ENCODE assay signal across 18 mouse cellular contexts in genomic region chr11:50042345-50042997, GRCm38 (mm10). TPM values are rescaled to one million over a fixed set of nuclear protein-coding genes. Genes with fewer than 3 reads are reported as not detected.
DNase-seq lines count a peak whose midpoint lies in the region; ATAC-seq and TF ChIP-seq lines count a peak whose summit lies in the region.
"Had no signal": no experiment of that assay in that cellular context is flagged by ENCODE, and none has a peak within 500 bp of the region (broad histone marks: within the 10 kb centered on the region; RNA-seq: fewer than 3 reads in every experiment).

No protein-coding gene starts in this region.

- H3K27me3 ChIP-seq in liver, adult 2 months (ENCODE audit: control insufficient read depth, insufficient read depth, low read length), result no peaks in the 10 kb centered on the region
- H3K27me3 ChIP-seq in Patski, result no peaks in the 10 kb centered on the region
- no peaks in the 10 kb centered on the region for H3K27me3 ChIP-seq in liver, embryonic 13.5 days
- H3K27me3 ChIP-seq: hindbrain, embryonic 13.5 days; limb, embryonic 12.5 days had no signal

- no peak overlapping the region for H3K9ac ChIP-seq in liver, adult 2 months (ENCODE audit: low read depth, low read length)
- no peak overlapping the region for H3K9ac ChIP-seq in liver, embryonic 13.5 days
- H3K9ac ChIP-seq: hindbrain, embryonic 13.5 days; limb, embryonic 12.5 days; lung, embryonic 14.5 days had no signal

- no peaks in the 10 kb centered on the region for H3K36me3 ChIP-seq in liver, adult 2 months (ENCODE audit: control insufficient read depth, insufficient read depth, low read length)
- no peaks in the 10 kb centered on the region for H3K36me3 ChIP-seq in liver, embryonic 13.5 days
- H3K36me3 ChIP-seq: hindbrain, embryonic 13.5 days; limb, embryonic 12.5 days had no signal

- peak overlapping the region; percentile 36; the same call in 1 of the 2 replicates for H3K27ac ChIP-seq in liver, adult 2 months (replicated peaks; ENCODE audit: insufficient read depth, low read depth, low read length)
- H3K27ac ChIP-seq in liver, embryonic 13.5 days, result peak overlapping the region; percentile 48
- H3K27ac ChIP-seq: hindbrain, embryonic 13.5 days; limb, embryonic 12.5 days had no signal

- peaks cover 25% of the 10 kb centered on the region for H3K79me2 ChIP-seq in liver, adult 2 months (ENCODE audit: control insufficient read depth, insufficient read depth, low read length)

- peaks cover 10% of the 10 kb centered on the region for H3K4me1 ChIP-seq in liver, adult 2 months (ENCODE audit: control insufficient read depth, insufficient read depth, low read length)
- peaks cover 48% of the 10 kb centered on the region for H3K4me1 ChIP-seq in liver, embryonic 13.5 days (replicated peaks)
- H3K4me1 ChIP-seq: limb, embryonic 12.5 days had no signal

- WGBS in liver, adult 2 months, result 42% methylated on average over 4 of the region's 4 CpGs
- WGBS in liver, embryonic 13.5 days (ENCODE audit: insufficient replicate concordance), result 22% methylated on average over 4 of the region's 4 CpGs

- CTCF ChIA-PET in Patski (lab: Charles Lee), result interaction anchor here (1.0 kb wide), 1 partner anchor 88 kb away, joined by 3 read pairs; no protein-coding TSS in a partner anchor

- TF ChIP-seq POLR2A in liver, adult 2 months (IDR thresholded peaks at IDR 0.05; ENCODE audit: extremely low read depth, insufficient read depth, low read length), result no peak

- no peak overlapping the region for H3K4me3 ChIP-seq in liver, adult 2 months (ENCODE audit: insufficient read depth, low read depth, low read length)
- no peak overlapping the region for H3K4me3 ChIP-seq in liver, embryonic 13.5 days (replicated peaks)
- H3K4me3 ChIP-seq: hindbrain, embryonic 13.5 days; limb, embryonic 12.5 days had no signal

- DNase-seq in liver, adult 2 months (ENCODE audit: extremely low read depth, low read depth, low spot score), result no peak
- DNase-seq in liver (no peak), Patski (ENCODE audit: low read depth, low spot score) (no peak)
- DNase-seq in liver, embryonic 13.5 days, result no peak
- DNase-seq in right cerebral cortex, postnatal 14 days, result no peak
- DNase-seq in right cerebral cortex, postnatal 36 days (ENCODE audit: low spot score in 2 of 2), result no peak
- no peak for DNase-seq in gastrocnemius, adult 8-10 months (ENCODE audit: low spot score in 2 of 2)
- DNase-seq: adrenal gland, postnatal 10 days; cerebellum, adult 8-10 months; gastrocnemius, postnatal 14 days; layer of hippocampus, adult 9-11 months; lung, embryonic 14.5 days; spleen, adult 18-20 months; thymus, postnatal 4 days had no signal

- no peak for TF ChIP-seq CTCF in liver, adult 2 months (IDR thresholded peaks at IDR 0.05; ENCODE audit: low read depth, low read length)
- no peak for TF ChIP-seq CTCF in Patski (IDR thresholded peaks at IDR 0.05)

- no peaks in the 10 kb centered on the region for H3K9me3 ChIP-seq in liver, embryonic 13.5 days (replicated peaks)
- H3K9me3 ChIP-seq: hindbrain, embryonic 13.5 days; limb, embryonic 12.5 days had no signal

- H3K4me2 ChIP-seq in liver, embryonic 13.5 days, result no peak overlapping the region
- H3K4me2 ChIP-seq: hindbrain, embryonic 13.5 days; limb, embryonic 12.5 days; lung, embryonic 14.5 days had no signal

- peak; percentile 21 for ATAC-seq in Patski
- ATAC-seq in liver, embryonic 13.5 days (ENCODE audit: low read depth), result no peak; the same call in 1 of the 2 replicates
- ATAC-seq: CD4-positive, CD25-positive, alpha-beta regulatory T cell, adult 4 months; midbrain, embryonic 16.5 days had no signal

- POLR2A ChIA-PET in Patski (lab: Charles Lee), result no interaction called here

- in situ Hi-C loops in Patski (cut with MboI; ENCODE audit: low pct_unique_long_range_greater_than_20kb), result no loop called here

RNA-seq across cellular contexts. Expression of gene Rnf130, which starts 17.3 kb away (rescaled TPM):
- total RNA-seq in liver, adult 2 months (2014; rRNA removed), result 98.3 and 111 TPM in 2 replicates
- polyA plus RNA-seq in liver, adult 2 months (2012; rRNA removed), result 66.7 and 74.0 TPM in 2 replicates
- polyA plus RNA-seq in Patski (2021), result 104 TPM
- 30.6 and 35.5 TPM in 2 replicates for polyA plus RNA-seq in liver, embryonic 13.5 days (2015; fragmentation: Nextera tagmentation; extraction: Ambion mirVana)
- total RNA-seq in gastrocnemius, adult 8-10 months (2022), result 10 to 100 TPM; 49.8 to 57.4 (median 54.4) TPM
